Mouse (Mus musculus) myocyte (in vitro differentiated cells): Measurements from ENCODE around the gene Sulf2. TPM values are rescaled to one million over a fixed set of nuclear protein-coding genes. Genes with fewer than 3 reads are reported as not detected.

Experiments used
- H3K27me3 ChIP-seq: one replicate; pipeline ENCODE4 v1.6.1; 2011; ENCODE audit not compliant: control insufficient read depth, insufficient read depth, insufficient read length
- H3K36me3 ChIP-seq: one replicate; pipeline ENCODE4 v1.6.1; 2011; ENCODE audit not compliant: control insufficient read depth, insufficient read depth
- H3K4me2 ChIP-seq: one replicate; pipeline ENCODE4 v1.6.1; 2011; ENCODE audit warnings: low read depth, control low read depth
- H3K4me3 ChIP-seq: one replicate; pipeline ENCODE4 v1.5.1; 2011; ENCODE audit warnings: mild to moderate bottlenecking, control low read depth, moderate library complexity
- H3K79me2 ChIP-seq: one replicate; pipeline ENCODE4 v1.6.1; 2011; ENCODE audit not compliant: control insufficient read depth, insufficient read depth
- H3ac ChIP-seq: one replicate; pipeline ENCODE4 v1.6.1; 2011; ENCODE audit not compliant: control insufficient read depth, insufficient read length
- CEBPB ChIP-seq: IDR thresholded peaks from 2 replicates; pipeline ENCODE4 v1.6.1; 2011; ENCODE audit warnings: mild to moderate bottlenecking, moderate library complexity; ENCODE audit not compliant: poor library complexity, insufficient read depth, severe bottlenecking
- E2F4 ChIP-seq: IDR thresholded peaks from one replicate; pipeline ENCODE4 v1.6.1; 2011; ENCODE audit warnings: mild to moderate bottlenecking, control low read depth, moderate library complexity; ENCODE audit not compliant: insufficient read depth
- MAX ChIP-seq: IDR thresholded peaks from one replicate; pipeline ENCODE4 v1.6.1; 2011; ENCODE audit warnings: low read depth, mild to moderate bottlenecking, control low read depth
- MYOD1 ChIP-seq, 3 experiments: IDR thresholded peaks; one replicate each; pipeline ENCODE4 v1.6.1; 2011; ENCODE audit warnings: control low read depth in 2 of 3, low read depth in 2 of 3, mild to moderate bottlenecking in 2 of 3, moderate library complexity in 1 of 3; ENCODE audit not compliant: insufficient read length in 2 of 3, control insufficient read depth in 1 of 3
- MYOG ChIP-seq, 3 experiments: IDR thresholded peaks; one replicate each; pipeline ENCODE4 v1.6.1; 2011; ENCODE audit warnings: control low read depth in 2 of 3, low read depth in 2 of 3, mild to moderate bottlenecking in 2 of 3; ENCODE audit not compliant: insufficient read length in 2 of 3, control insufficient read depth in 1 of 3, insufficient read depth in 1 of 3
- POLR2A ChIP-seq: IDR thresholded peaks from one replicate; pipeline ENCODE4 v1.6.1; 2011; ENCODE audit warnings: low read depth, mild to moderate bottlenecking, control low read depth, moderate library complexity; ENCODE audit not compliant: insufficient read length
- POLR2AphosphoS2 ChIP-seq: IDR thresholded peaks from one replicate; pipeline ENCODE4 v1.6.1; 2011; ENCODE audit warnings: low read depth, control low read depth; ENCODE audit not compliant: insufficient read length
- REST ChIP-seq: IDR thresholded peaks from one replicate; pipeline ENCODE4 v1.6.1; 2011; ENCODE audit warnings: mild to moderate bottlenecking, control low read depth, moderate library complexity; ENCODE audit not compliant: insufficient read depth, insufficient read length
- SRF ChIP-seq: IDR thresholded peaks from one replicate; pipeline ENCODE4 v1.6.1; 2011; ENCODE audit warnings: low read depth; ENCODE audit not compliant: control insufficient read depth, insufficient read length
- TCF12 ChIP-seq: IDR thresholded peaks from one replicate; pipeline ENCODE4 v1.6.1; 2011; ENCODE audit warnings: mild to moderate bottlenecking, control low read depth; ENCODE audit not compliant: poor library complexity, insufficient read depth, severe bottlenecking
- TCF3 ChIP-seq: IDR thresholded peaks from one replicate; pipeline ENCODE4 v1.6.1; 2011; ENCODE audit warnings: low read depth, control low read depth; ENCODE audit not compliant: insufficient read length
- USF1 ChIP-seq: IDR thresholded peaks from one replicate; pipeline ENCODE4 v1.6.1; 2011; ENCODE audit warnings: low read depth, mild to moderate bottlenecking, control low read depth, moderate library complexity
- polyA plus RNA-seq: library from polyadenylated mRNA; unstranded; fragments of >200 nt; fragmentation: generic; extraction: Trizol; gene quantifications from one replicate; pipeline ENCODE4 v1.2.1, GENCODE M21; 2012; ENCODE audit warnings: missing spikeins

The Sulf2 gene
- polyA plus RNA-seq, 1 experiment = 36.7 TPM

GRCm38 (mm10) chr2:166066434-166066833, 89.0 kb downstream of the Sulf2 start:
- TF ChIP-seq SRF (no peak), MAX (no peak), REST (no peak), TCF3 (no peak), POLR2AphosphoS2 (no peak), TCF12 (no peak), CEBPB (no peak), POLR2A (no peak), E2F4 (no peak), USF1 (no peak), MYOD1 (IDR thresholded peaks at IDR 0.05; ENCODE audit: control insufficient read depth in 1 of 3, insufficient read length in 2 of 3, low read depth in 2 of 3) (no peak), MYOG (IDR thresholded peaks at IDR 0.05; ENCODE audit: control insufficient read depth in 1 of 3, insufficient read depth in 1 of 3, insufficient read length in 2 of 3, low read depth in 2 of 3) (no peak)
- Histone ChIP-seq H3K79me2 (no peaks in the 10 kb centered on the region), H3K4me3 (no peak overlapping the region), H3K27me3 (no peaks in the 10 kb centered on the region), H3K36me3 (peaks cover 18% of the 10 kb centered on the region), H3ac (no peak overlapping the region), H3K4me2 (no peak overlapping the region)

GRCm38 (mm10) chr2:166062431-166062830, 93.0 kb downstream of the Sulf2 start:
- Histone ChIP-seq H3K79me2 (no peaks in the 10 kb centered on the region), H3K36me3 (peaks cover 25% of the 10 kb centered on the region), H3ac (no peak overlapping the region), H3K4me3 (no peak overlapping the region), H3K27me3 (no peaks in the 10 kb centered on the region), H3K4me2 (no peak overlapping the region)
- no peak for TF ChIP-seq SRF
- TF ChIP-seq TCF12 = no peak
- TF ChIP-seq E2F4 = no peak
- no peak for TF ChIP-seq CEBPB
- no peak for TF ChIP-seq REST
- no peak for TF ChIP-seq POLR2A
- no peak for TF ChIP-seq POLR2AphosphoS2
- no peak for TF ChIP-seq TCF3
- no peak for TF ChIP-seq MAX
- TF ChIP-seq MYOG (IDR thresholded peaks at IDR 0.05; ENCODE audit: control insufficient read depth in 1 of 3, insufficient read depth in 1 of 3, insufficient read length in 2 of 3, low read depth in 2 of 3) = no peak
- TF ChIP-seq USF1 = no peak
- no peak for TF ChIP-seq MYOD1 (IDR thresholded peaks at IDR 0.05; ENCODE audit: control insufficient read depth in 1 of 3, insufficient read length in 2 of 3, low read depth in 2 of 3)

DNA sequence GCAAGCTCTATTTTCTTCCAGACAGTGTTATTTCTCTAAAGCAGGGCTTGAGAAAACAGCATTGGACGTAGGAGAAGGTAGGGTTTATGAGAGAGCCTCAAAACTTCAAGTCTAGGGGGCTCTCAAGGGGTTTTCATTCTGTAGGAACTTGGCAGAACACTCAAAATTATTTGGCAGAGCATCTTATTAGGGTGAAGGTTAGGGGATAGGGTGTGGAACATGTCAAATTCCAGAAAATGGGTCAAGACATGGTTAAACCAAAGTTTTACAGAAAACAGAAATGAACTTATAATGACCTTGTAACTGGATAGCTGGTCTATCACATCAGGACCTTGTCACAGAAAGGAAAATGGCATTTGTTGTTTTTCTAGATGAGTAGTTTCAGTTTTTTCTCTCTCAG, 93.5 kb downstream of the Sulf2 start:
- TF ChIP-seq POLR2AphosphoS2 (no peak), TCF3 (no peak), SRF (no peak), REST (no peak), USF1 (no peak), CEBPB (no peak), MYOG (IDR thresholded peaks at IDR 0.05; ENCODE audit: control insufficient read depth in 1 of 3, insufficient read depth in 1 of 3, insufficient read length in 2 of 3, low read depth in 2 of 3) (no peak), POLR2A (no peak), MAX (no peak), E2F4 (no peak), TCF12 (no peak), MYOD1 (IDR thresholded peaks at IDR 0.05; ENCODE audit: control insufficient read depth in 1 of 3, insufficient read length in 2 of 3, low read depth in 2 of 3) (no peak)
- H3K36me3 ChIP-seq = peaks cover 25% of the 10 kb centered on the region

GRCm38 (mm10) chr2:166059684-166060423, 95.6 kb downstream of the Sulf2 start:
- no peak overlapping the region for H3K4me2 ChIP-seq
- H3ac ChIP-seq = no peak overlapping the region
- H3K79me2 ChIP-seq = no peaks in the 10 kb centered on the region
- H3K27me3 ChIP-seq = no peaks in the 10 kb centered on the region
- TF ChIP-seq POLR2AphosphoS2 (no peak), MAX (no peak), MYOG (IDR thresholded peaks at IDR 0.05; ENCODE audit: control insufficient read depth in 1 of 3, insufficient read depth in 1 of 3, insufficient read length in 2 of 3, low read depth in 2 of 3) (no peak), TCF3 (no peak), POLR2A (no peak), E2F4 (no peak), CEBPB (no peak), USF1 (no peak), SRF (no peak), MYOD1 (IDR thresholded peaks at IDR 0.05; ENCODE audit: control insufficient read depth in 1 of 3, insufficient read length in 2 of 3, low read depth in 2 of 3) (no peak), TCF12 (no peak), REST (no peak)
- peaks cover 28% of the 10 kb centered on the region for H3K36me3 ChIP-seq
- no peak overlapping the region for H3K4me3 ChIP-seq

More for the DNA sequence above, 93.5 kb downstream of the Sulf2 start:
- H3K79me2 ChIP-seq = no peaks in the 10 kb centered on the region
- H3ac ChIP-seq = no peak overlapping the region
- no peaks in the 10 kb centered on the region for H3K27me3 ChIP-seq
- H3K4me2 ChIP-seq = no peak overlapping the region
- H3K4me3 ChIP-seq = no peak overlapping the region
